8 mouse cellular contexts compared by ENCODE assay signal in the genomic region with DNA sequence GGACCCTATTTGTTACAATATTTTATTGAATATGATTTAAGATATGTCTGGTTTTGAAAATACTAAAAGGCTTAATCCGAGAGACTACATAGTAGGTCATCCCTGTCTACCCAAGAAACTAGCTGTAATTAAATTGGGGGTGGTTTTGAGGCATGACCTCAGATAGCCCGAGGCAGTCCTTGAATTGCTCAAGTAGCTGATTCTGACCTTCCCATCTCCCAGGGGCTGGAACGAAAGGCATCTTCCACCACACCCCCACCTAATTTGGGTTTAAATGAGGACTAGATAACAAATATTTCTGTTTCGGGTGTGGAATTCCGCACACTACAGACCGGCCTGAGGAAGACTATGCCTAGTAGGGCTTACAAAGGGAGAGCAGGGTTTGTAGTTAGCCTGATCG. TPM values are rescaled to one million over a fixed set of nuclear protein-coding genes. Genes with fewer than 3 reads are reported as not detected.
DNase-seq lines count a peak whose midpoint lies in the region; ATAC-seq lines count a peak whose summit lies in the region.
"Had no signal": no experiment of that assay in that cellular context is flagged by ENCODE, and none has a peak within 500 bp of the region (broad histone marks: within the 10 kb centered on the region; RNA-seq: fewer than 3 reads in every experiment).

No protein-coding gene starts in this region.

- DNase-seq in neural tube, embryonic 11.5 days (ENCODE audit: low spot score), result no peak
- no peak for DNase-seq in neural tube, embryonic 10.5 days (ENCODE audit: extremely low spot score, low spot score)
- DNase-seq in urinary bladder, postnatal 14 days (ENCODE audit: low spot score), result no peak
- DNase-seq in T-cell, adult 2 months (ENCODE audit: low spot score), result no peak
- DNase-seq: cerebellum, adult 11 months had no signal

- H3K27ac ChIP-seq in neural tube, embryonic 11.5 days (ENCODE audit: low read depth, low read length), result no peak overlapping the region
- H3K27ac ChIP-seq in embryonic facial prominence, embryonic 15.5 days (replicated peaks), result peak overlapping the region; percentile 98
- H3K27ac ChIP-seq in limb, embryonic 12.5 days, result peak overlapping the region; percentile 99
- H3K27ac ChIP-seq in stomach, embryonic 16.5 days (ENCODE audit: low read length), result no peak overlapping the region

- no peak overlapping the region for H3K9ac ChIP-seq in neural tube, embryonic 11.5 days (ENCODE audit: low read length)
- no peak overlapping the region for H3K9ac ChIP-seq in embryonic facial prominence, embryonic 15.5 days
- H3K9ac ChIP-seq in limb, embryonic 12.5 days (replicated peaks), result peak overlapping the region; percentile 100; the same call in 1 of the 2 replicates
- peak overlapping the region; percentile 100 for H3K9ac ChIP-seq in stomach, embryonic 16.5 days (ENCODE audit: low read length)

- H3K27me3 ChIP-seq in neural tube, embryonic 11.5 days (ENCODE audit: control insufficient read depth, insufficient read depth, low read length), result no peaks in the 10 kb centered on the region
- H3K27me3 ChIP-seq in embryonic facial prominence, embryonic 15.5 days, result no peaks in the 10 kb centered on the region
- H3K27me3 ChIP-seq in limb, embryonic 12.5 days, result no peaks in the 10 kb centered on the region
- H3K27me3 ChIP-seq in stomach, embryonic 16.5 days (ENCODE audit: control insufficient read depth, insufficient read depth, low read length), result no peaks in the 10 kb centered on the region

- no peak for ATAC-seq in neural tube, embryonic 11.5 days (ENCODE audit: insufficient read depth, low FRiP score, low TSS enrichment)
- no peak for ATAC-seq in embryonic facial prominence, embryonic 15.5 days (ENCODE audit: insufficient number of reproducible peaks, low FRiP score, low TSS enrichment, low read depth)
- no peak for ATAC-seq in limb, embryonic 12.5 days (ENCODE audit: insufficient number of reproducible peaks, insufficient read depth, low FRiP score, low TSS enrichment, low read depth)
- no peak for ATAC-seq in stomach, embryonic 16.5 days (ENCODE audit: insufficient read depth, low FRiP score)

- H3K36me3 ChIP-seq in neural tube, embryonic 11.5 days (ENCODE audit: control insufficient read depth, insufficient read depth, low read length), result no peaks in the 10 kb centered on the region
- no peaks in the 10 kb centered on the region for H3K36me3 ChIP-seq in embryonic facial prominence, embryonic 15.5 days
- H3K36me3 ChIP-seq in limb, embryonic 12.5 days, result 0 out of 2 replicates have a peak, but pooled peaks cover 6% of the 10 kb centered on the region
- H3K36me3 ChIP-seq in stomach, embryonic 16.5 days (ENCODE audit: control insufficient read depth, insufficient read depth, low read length), result no peaks in the 10 kb centered on the region

- peaks cover 7% of the 10 kb centered on the region; the same call in 1 of the 2 replicates for H3K4me1 ChIP-seq in neural tube, embryonic 11.5 days (ENCODE audit: control insufficient read depth, insufficient read depth, low read length)
- peaks cover 23% of the 10 kb centered on the region for H3K4me1 ChIP-seq in embryonic facial prominence, embryonic 15.5 days
- H3K4me1 ChIP-seq in limb, embryonic 12.5 days (replicated peaks), result peaks cover 29% of the 10 kb centered on the region
- peaks cover 20% of the 10 kb centered on the region for H3K4me1 ChIP-seq in stomach, embryonic 16.5 days (ENCODE audit: control insufficient read depth, insufficient read depth, low read length)

- peak overlapping the region; percentile 71 for H3K4me2 ChIP-seq in neural tube, embryonic 11.5 days (ENCODE audit: low read depth)
- peak overlapping the region; percentile 72 for H3K4me2 ChIP-seq in embryonic facial prominence, embryonic 15.5 days (replicated peaks)
- H3K4me2 ChIP-seq in limb, embryonic 12.5 days, result peak overlapping the region; percentile 70
- H3K4me2 ChIP-seq in stomach, embryonic 16.5 days (ENCODE audit: low read depth, low read length), result peak overlapping the region; percentile 84

- WGBS in neural tube, embryonic 11.5 days, result 68% methylated on average over 7 of the region's 7 CpGs
- WGBS in embryonic facial prominence, embryonic 15.5 days, result 40% methylated on average over 7 of the region's 7 CpGs
- WGBS in limb, embryonic 12.5 days, result 62% methylated on average over 7 of the region's 7 CpGs
- WGBS in stomach, embryonic 16.5 days, result 61% methylated on average over 7 of the region's 7 CpGs

- H3K9me3 ChIP-seq in neural tube, embryonic 11.5 days (ENCODE audit: control insufficient read depth, low read length), result no peaks in the 10 kb centered on the region
- H3K9me3 ChIP-seq in embryonic facial prominence, embryonic 15.5 days (replicated peaks), result no peaks in the 10 kb centered on the region
- H3K9me3 ChIP-seq in limb, embryonic 12.5 days, result no peaks in the 10 kb centered on the region
- no peaks in the 10 kb centered on the region for H3K9me3 ChIP-seq in stomach, embryonic 16.5 days (replicated peaks; ENCODE audit: control insufficient read depth, low read length)

- peak overlapping the region; percentile 97 for H3K4me3 ChIP-seq in neural tube, embryonic 11.5 days (ENCODE audit: low read depth, low read length)
- H3K4me3 ChIP-seq in embryonic facial prominence, embryonic 15.5 days (replicated peaks), result peak overlapping the region; percentile 93
- H3K4me3 ChIP-seq in limb, embryonic 12.5 days (replicated peaks), result peak overlapping the region; percentile 98
- H3K4me3 ChIP-seq in stomach, embryonic 16.5 days (replicated peaks; ENCODE audit: low read length), result peak overlapping the region; percentile 96

RNA-seq across cellular contexts. Expression of gene Kcmf1, which starts 1.2 kb away (rescaled TPM):
- polyA plus RNA-seq in neural tube, embryonic 11.5 days (2014; fragmentation: Nextera tagmentation; extraction: Ambion mirVana), result 40.0 and 48.6 TPM in 2 replicates
- polyA plus RNA-seq in embryonic facial prominence, embryonic 15.5 days (2015; fragmentation: Nextera tagmentation; extraction: Ambion mirVana), result 41.3 and 41.8 TPM in 2 replicates
- polyA plus RNA-seq in limb, embryonic 12.5 days (2016; fragmentation: Nextera tagmentation; extraction: Ambion mirVana), result 41.6 and 55.1 TPM in 2 replicates
- polyA plus RNA-seq in stomach, embryonic 16.5 days (2015; fragmentation: Nextera tagmentation; extraction: Ambion mirVana), result 25.0 and 25.9 TPM in 2 replicates

RNA-seq across cellular contexts. Expression of gene Tmsb10, which starts 57.6 kb away (rescaled TPM):
- polyA plus RNA-seq in neural tube, embryonic 11.5 days (2014; fragmentation: Nextera tagmentation; extraction: Ambion mirVana), result 3,130 and 3,517 TPM in 2 replicates
- polyA plus RNA-seq in embryonic facial prominence, embryonic 15.5 days (2015; fragmentation: Nextera tagmentation; extraction: Ambion mirVana), result 1,643 and 1,735 TPM in 2 replicates
- polyA plus RNA-seq in limb, embryonic 12.5 days (2016; fragmentation: Nextera tagmentation; extraction: Ambion mirVana), result 3,675 and 3,954 TPM in 2 replicates
- 1,289 and 1,748 TPM in 2 replicates for polyA plus RNA-seq in stomach, embryonic 16.5 days (2015; fragmentation: Nextera tagmentation; extraction: Ambion mirVana)

Comparison
In these comparisons a context has a peak if more than half of its experiments do, and no peak if none do; other contexts are left out.
1. H3K27ac ChIP-seq: peak in embryonic facial prominence, embryonic 15.5 days (single experiment) and limb, embryonic 12.5 days (single experiment); none in neural tube, embryonic 11.5 days (single experiment) and stomach, embryonic 16.5 days (single experiment).
2. H3K9ac ChIP-seq: peak in limb, embryonic 12.5 days (single experiment) and stomach, embryonic 16.5 days (single experiment); none in neural tube, embryonic 11.5 days (single experiment) and embryonic facial prominence, embryonic 15.5 days (single experiment).
3. Peak in every context shown above with its lines, with median percentiles within 50 percentile points of each other: H3K4me2 ChIP-seq and H3K4me3 ChIP-seq.